Mouse (Mus musculus): ENCODE measurements around the gene Dchs1.
A peak's percentile ranks its signal among the peaks of the same experiment; 100 is the strongest.

Dchs1 gene

DNA sequence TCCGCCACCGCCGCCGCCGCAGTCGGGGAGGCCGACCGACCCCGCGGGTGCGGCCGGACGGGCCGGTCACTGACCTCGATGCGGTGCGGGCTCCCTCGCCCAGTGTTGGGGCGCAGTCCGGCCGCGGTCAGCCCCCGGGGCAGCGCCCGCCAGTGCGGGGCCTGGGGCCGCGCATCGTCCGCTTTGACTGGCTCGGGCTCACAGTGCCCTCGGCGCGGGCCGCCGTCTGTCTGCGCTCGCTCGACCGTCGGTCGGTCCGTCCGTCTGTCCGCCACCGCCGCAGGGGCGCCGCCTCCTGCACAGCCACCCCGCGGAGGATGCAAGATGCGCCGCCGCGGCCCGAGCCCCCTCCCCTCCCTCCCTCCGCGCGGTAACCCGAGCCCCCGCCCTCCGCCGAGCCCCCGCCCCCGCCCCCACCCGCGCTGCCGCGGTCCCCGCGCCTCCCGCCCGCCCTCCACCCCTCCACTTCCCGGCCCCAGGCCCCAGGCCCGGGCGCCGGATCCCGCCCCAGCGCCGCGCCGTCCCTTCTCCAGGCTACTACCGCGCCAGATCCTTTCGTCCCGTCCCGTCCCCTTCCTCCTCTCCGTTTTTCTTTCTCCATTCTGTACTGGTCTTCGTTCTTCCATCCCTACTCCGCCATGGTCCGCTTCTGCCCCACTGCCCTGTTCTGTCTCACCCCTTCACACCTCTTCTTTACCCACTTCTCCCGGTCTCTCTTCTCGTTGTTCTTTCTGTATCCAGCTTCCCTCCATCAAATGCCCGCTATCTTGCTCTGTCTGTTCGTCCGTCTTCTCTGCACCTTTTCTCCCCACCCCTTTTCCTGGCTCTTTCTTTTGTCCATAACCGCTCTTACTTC, at the start of gene Dchs1:
Gene Dchs1, minus strand, starts transcription at position 370 of the 856 bp plus-strand sequence.
- Histone ChIP-seq H3K36me3 (ENCODE audit: control insufficient read depth, insufficient read depth, low read length, poor library complexity, severe bottlenecking) (no peaks in the 10 kb centered on the region), H3K27me3 (ENCODE audit: control insufficient read depth, insufficient read depth, low read length, poor library complexity, severe bottlenecking) (0 out of 2 replicates have a peak, but pooled peaks cover 2% of the 10 kb centered on the region)
- no peak for DNase-seq (ENCODE audit: low read depth, low spot score)

DNA sequence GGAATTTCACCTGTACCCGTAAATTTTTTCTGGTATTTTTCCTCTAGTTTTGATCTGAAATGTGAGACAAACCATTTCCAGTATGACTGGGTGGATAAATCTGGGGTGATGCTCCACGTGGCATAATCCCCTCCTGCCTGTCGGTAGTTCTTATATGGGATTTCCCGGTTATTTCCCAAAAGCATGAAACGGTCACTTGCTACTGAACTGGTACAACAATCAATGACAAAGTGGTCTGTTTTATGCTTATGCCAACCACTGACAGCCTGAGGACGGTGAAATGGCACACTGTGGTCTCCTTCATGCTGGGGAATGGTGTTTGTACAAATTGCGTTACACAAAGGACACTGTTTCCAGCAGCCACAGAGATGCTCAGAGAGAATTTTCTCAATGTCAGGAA, 36.8 kb upstream of the Dchs1 start:
- DNase-seq (ENCODE audit: low read depth, low spot score) = no peak
- H3K27me3 ChIP-seq (ENCODE audit: control insufficient read depth, insufficient read depth, low read length, poor library complexity, severe bottlenecking) = no peaks in the 10 kb centered on the region
- H3K36me3 ChIP-seq (ENCODE audit: control insufficient read depth, insufficient read depth, low read length, poor library complexity, severe bottlenecking) = no peaks in the 10 kb centered on the region

DNA sequence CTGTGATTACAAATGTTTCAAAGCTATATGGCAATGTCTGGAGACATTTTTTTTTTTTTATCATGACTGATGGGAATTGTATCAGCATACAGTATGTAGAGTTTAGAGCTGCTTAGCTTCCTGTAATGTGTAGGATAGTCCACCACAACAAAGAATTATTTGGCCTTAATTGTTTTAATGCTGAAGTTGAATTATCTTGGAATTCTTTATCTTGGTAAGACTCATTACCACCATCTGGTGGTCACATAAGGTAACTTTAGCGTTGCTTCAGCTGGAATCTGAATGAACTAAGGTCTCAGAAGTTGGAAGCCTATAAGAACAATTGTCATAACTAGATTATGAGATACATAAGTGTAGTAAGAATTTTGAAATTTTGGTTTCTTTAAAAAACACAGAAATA, 31.0 kb upstream of the Dchs1 start:
- peak; percentile 63 for DNase-seq (ENCODE audit: low read depth, low spot score)
- Histone ChIP-seq H3K36me3 (ENCODE audit: control insufficient read depth, insufficient read depth, low read length, poor library complexity, severe bottlenecking) (no peaks in the 10 kb centered on the region), H3K27me3 (ENCODE audit: control insufficient read depth, insufficient read depth, low read length, poor library complexity, severe bottlenecking) (no peaks in the 10 kb centered on the region)

DNA sequence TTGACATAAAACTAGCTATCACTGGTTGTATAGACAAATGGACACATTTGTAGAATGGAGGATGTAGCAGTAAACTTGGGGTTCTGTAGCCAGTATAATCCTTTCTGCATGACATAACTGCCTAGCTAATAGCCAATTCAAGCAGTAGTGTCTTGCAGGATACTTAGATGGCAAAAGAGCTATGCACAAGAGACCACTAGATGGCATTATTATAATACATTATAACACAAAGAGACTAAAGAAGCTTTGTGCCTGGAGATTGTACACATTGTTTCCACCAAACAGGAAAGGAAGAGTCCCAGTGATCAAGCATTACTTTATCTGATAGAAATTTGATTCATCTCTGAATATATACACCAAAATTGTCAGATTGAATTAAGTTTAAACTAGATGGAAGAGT, 29.3 kb upstream of the Dchs1 start:
- H3K27me3 ChIP-seq (ENCODE audit: control insufficient read depth, insufficient read depth, low read length, poor library complexity, severe bottlenecking) = no peaks in the 10 kb centered on the region
- peak; percentile 50 for DNase-seq (ENCODE audit: low read depth, low spot score)

DNA sequence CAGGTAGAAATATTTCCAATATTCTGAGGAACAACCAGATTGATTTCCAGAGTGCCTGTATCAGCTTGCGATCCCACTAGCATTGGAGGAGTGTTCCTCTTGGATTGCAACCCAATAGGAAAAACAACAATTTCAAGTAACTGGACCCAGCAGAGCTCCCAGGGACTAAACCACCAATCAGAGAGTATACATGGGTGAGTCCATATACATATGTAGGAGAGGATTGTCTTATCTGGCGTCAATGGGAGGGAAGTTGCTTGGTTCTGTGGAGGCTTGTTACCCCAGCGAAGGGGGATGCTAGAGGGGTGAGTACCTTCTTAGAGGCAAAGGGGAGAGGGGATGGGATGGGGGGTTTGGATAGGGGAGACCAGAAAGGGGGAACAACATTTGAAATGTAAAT, 25.9 kb upstream of the Dchs1 start:
- H3K36me3 ChIP-seq (ENCODE audit: control insufficient read depth, insufficient read depth, low read length, poor library complexity, severe bottlenecking) = no peaks in the 10 kb centered on the region; the same call in 1 of the 2 replicates
- no peak for DNase-seq (ENCODE audit: low read depth, low spot score)
- no peaks in the 10 kb centered on the region for H3K27me3 ChIP-seq (ENCODE audit: control insufficient read depth, insufficient read depth, low read length, poor library complexity, severe bottlenecking)

More for the DNA sequence above, 29.3 kb upstream of the Dchs1 start:
- H3K36me3 ChIP-seq (ENCODE audit: control insufficient read depth, insufficient read depth, low read length, poor library complexity, severe bottlenecking) = no peaks in the 10 kb centered on the region

DNA sequence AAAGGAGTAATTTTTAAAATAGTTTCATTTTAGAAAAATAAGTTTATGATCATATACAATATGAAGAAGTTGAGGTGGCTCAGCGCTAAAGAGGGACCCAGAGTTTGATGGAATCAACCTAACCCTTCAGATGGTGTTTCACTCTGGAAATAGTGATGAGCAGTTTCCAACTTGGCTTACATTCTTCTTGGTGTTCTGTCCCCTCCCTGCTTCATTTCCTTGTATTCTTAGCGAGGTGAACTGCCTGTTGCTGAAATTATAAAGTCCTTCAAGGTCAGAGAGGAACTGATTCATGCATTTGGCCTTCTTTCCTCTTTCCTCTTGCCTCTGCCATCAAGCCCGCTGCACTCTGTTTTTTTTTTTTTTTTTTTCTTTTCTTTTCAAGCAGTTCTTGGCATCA, 25.1 kb upstream of the Dchs1 start:
- Histone ChIP-seq H3K36me3 (ENCODE audit: control insufficient read depth, insufficient read depth, low read length, poor library complexity, severe bottlenecking) (no peaks in the 10 kb centered on the region; the same call in 1 of the 2 replicates), H3K27me3 (ENCODE audit: control insufficient read depth, insufficient read depth, low read length, poor library complexity, severe bottlenecking) (no peaks in the 10 kb centered on the region)
- no peak for DNase-seq (ENCODE audit: low read depth, low spot score)

GRCm38 (mm10) chr7:105811516-105811915, 24.1 kb upstream of the Dchs1 start:
- Histone ChIP-seq H3K36me3 (ENCODE audit: control insufficient read depth, insufficient read depth, low read length, poor library complexity, severe bottlenecking) (no peaks in the 10 kb centered on the region; the same call in 1 of the 2 replicates), H3K27me3 (ENCODE audit: control insufficient read depth, insufficient read depth, low read length, poor library complexity, severe bottlenecking) (no peaks in the 10 kb centered on the region)
- no peak for DNase-seq (ENCODE audit: low read depth, low spot score)

- Histone ChIP-seq H3K27me3 (ENCODE audit: control insufficient read depth, insufficient read depth, low read length, poor library complexity, severe bottlenecking) (no peaks in the 10 kb centered on the region), H3K36me3 (ENCODE audit: control insufficient read depth, insufficient read depth, low read length, poor library complexity, severe bottlenecking) (no peaks in the 10 kb centered on the region; the same call in 1 of the 2 replicates)
- DNase-seq (ENCODE audit: low read depth, low spot score) = peak; percentile 100
Observed at GRCm38 (mm10) chr7:105810877-105811489, 23.5 kb upstream of the Dchs1 start, which contains the start of gene Mrpl17. Gene Mrpl17, minus strand, starts transcription at chr7:105811099.

- H3K36me3 ChIP-seq (ENCODE audit: control insufficient read depth, insufficient read depth, low read length, poor library complexity, severe bottlenecking) = no peaks in the 10 kb centered on the region; the same call in 1 of the 2 replicates
- no peaks in the 10 kb centered on the region for H3K27me3 ChIP-seq (ENCODE audit: control insufficient read depth, insufficient read depth, low read length, poor library complexity, severe bottlenecking)
- DNase-seq (ENCODE audit: low read depth, low spot score) = peak; percentile 25
Observed at GRCm38 (mm10) chr7:105810280-105810876, 22.9 kb upstream of the Dchs1 start.

DNA sequence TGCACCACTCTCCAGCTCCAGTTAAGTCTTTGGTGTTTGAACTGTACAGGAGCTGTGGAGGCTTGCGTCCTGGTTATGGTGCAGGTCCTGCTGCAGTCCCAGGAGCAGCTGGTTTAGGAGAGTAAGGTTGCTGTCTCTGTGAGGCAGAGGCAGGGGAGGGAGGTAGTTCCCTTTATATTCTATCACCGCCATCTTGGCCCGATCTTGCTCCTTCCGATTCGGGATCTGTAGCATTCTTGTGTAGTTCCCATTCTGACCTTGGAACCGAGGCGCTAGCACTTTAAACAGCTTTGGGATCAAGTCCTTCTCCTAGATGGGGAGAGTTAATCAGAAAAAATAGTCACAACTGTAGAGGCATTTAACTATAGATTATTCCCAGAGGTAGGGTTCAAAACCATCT, 22.4 kb upstream of the Dchs1 start:
- no peaks in the 10 kb centered on the region; the same call in 1 of the 2 replicates for H3K36me3 ChIP-seq (ENCODE audit: control insufficient read depth, insufficient read depth, low read length, poor library complexity, severe bottlenecking)
- H3K27me3 ChIP-seq (ENCODE audit: control insufficient read depth, insufficient read depth, low read length, poor library complexity, severe bottlenecking) = no peaks in the 10 kb centered on the region
- DNase-seq (ENCODE audit: low read depth, low spot score) = no peak

- Histone ChIP-seq H3K36me3 (ENCODE audit: control insufficient read depth, insufficient read depth, low read length, poor library complexity, severe bottlenecking) (no peaks in the 10 kb centered on the region; the same call in 1 of the 2 replicates), H3K27me3 (ENCODE audit: control insufficient read depth, insufficient read depth, low read length, poor library complexity, severe bottlenecking) (no peaks in the 10 kb centered on the region)
- DNase-seq (ENCODE audit: low read depth, low spot score) = no peak
Observed at GRCm38 (mm10) chr7:105808385-105808784, 20.9 kb upstream of the Dchs1 start.

GRCm38 (mm10) chr7:105806716-105807115, 19.3 kb upstream of the Dchs1 start:
- Histone ChIP-seq H3K36me3 (ENCODE audit: control insufficient read depth, insufficient read depth, low read length, poor library complexity, severe bottlenecking) (no peaks in the 10 kb centered on the region; the same call in 1 of the 2 replicates), H3K27me3 (ENCODE audit: control insufficient read depth, insufficient read depth, low read length, poor library complexity, severe bottlenecking) (no peaks in the 10 kb centered on the region)
- no peak for DNase-seq (ENCODE audit: low read depth, low spot score)

- Histone ChIP-seq H3K27me3 (ENCODE audit: control insufficient read depth, insufficient read depth, low read length, poor library complexity, severe bottlenecking) (no peaks in the 10 kb centered on the region), H3K36me3 (ENCODE audit: control insufficient read depth, insufficient read depth, low read length, poor library complexity, severe bottlenecking) (no peaks in the 10 kb centered on the region; the same call in 1 of the 2 replicates)
- no peak for DNase-seq (ENCODE audit: low read depth, low spot score)
Observed at GRCm38 (mm10) chr7:105806125-105806524, 18.7 kb upstream of the Dchs1 start.

- Histone ChIP-seq H3K27me3 (ENCODE audit: control insufficient read depth, insufficient read depth, low read length, poor library complexity, severe bottlenecking) (no peaks in the 10 kb centered on the region), H3K36me3 (ENCODE audit: control insufficient read depth, insufficient read depth, low read length, poor library complexity, severe bottlenecking) (no peaks in the 10 kb centered on the region; the same call in 1 of the 2 replicates)
- no peak for DNase-seq (ENCODE audit: low read depth, low spot score)
Observed at GRCm38 (mm10) chr7:105803428-105803827, 16.0 kb upstream of the Dchs1 start.

- no peak for DNase-seq (ENCODE audit: low read depth, low spot score)
- H3K36me3 ChIP-seq (ENCODE audit: control insufficient read depth, insufficient read depth, low read length, poor library complexity, severe bottlenecking) = no peaks in the 10 kb centered on the region
Observed at GRCm38 (mm10) chr7:105802771-105803170, 15.3 kb upstream of the Dchs1 start.

More at GRCm38 (mm10) chr7:105802771-105803170, 15.3 kb upstream of the Dchs1 start:
- no peaks in the 10 kb centered on the region for H3K27me3 ChIP-seq (ENCODE audit: control insufficient read depth, insufficient read depth, low read length, poor library complexity, severe bottlenecking)
